Mouse (Mus musculus): ENCODE measurements at regions not wholly inside any gene's neighbourhood (a gene's known extent, or its start where the extent isn't known, plus 50 kb on each side); places are given as distances from the start of the nearest gene placed in this dataset.

- dilution Hi-C loops (cut with MboI; ENCODE audit: extremely low pct_ligation_motif_present, extremely low pct_unique_long_range_greater_than_20kb, low sequenced_read_pairs), result no loop called here
- in situ Hi-C loops (cut with MboI; ENCODE audit: low pct_ligation_motif_present, low pct_unique_long_range_greater_than_20kb, low sequenced_read_pairs), result no loop called here
- no peak overlapping the region for H3K4me2 ChIP-seq (ENCODE audit: insufficient read depth, low read depth, poor library complexity, severe bottlenecking)
Observed at GRCm38 (mm10) chr17:10001071-10001591, 318.5 kb downstream of the Qk start.

GRCm38 (mm10) chr17:9995321-9995720 is 324.3 kb downstream of the Qk start:
- no peak for TF ChIP-seq KAT2A (IDR thresholded peaks at IDR 0.05; ENCODE audit: insufficient replicate concordance, low read length)
- no peak for TF ChIP-seq JUN (IDR thresholded peaks at IDR 0.05; ENCODE audit: insufficient read depth, low read depth, low read length)
- TF ChIP-seq BHLHE40 (IDR thresholded peaks at IDR 0.05; ENCODE audit: low read depth, low read length), result no peak
- TF ChIP-seq PAX5 (IDR thresholded peaks at IDR 0.05; ENCODE audit: low read length), result no peak
- no peak for TF ChIP-seq MAZ (IDR thresholded peaks at IDR 0.05; ENCODE audit: low read depth, low read length)
- no peak for TF ChIP-seq E2F4 (IDR thresholded peaks at IDR 0.05; ENCODE audit: insufficient replicate concordance, low read depth, low read length)
- TF ChIP-seq ZMIZ1 (IDR thresholded peaks at IDR 0.05; ENCODE audit: low read depth, low read length), result no peak
- TF ChIP-seq RAD21 (IDR thresholded peaks at IDR 0.05; ENCODE audit: low read depth, low read length), result no peak
- TF ChIP-seq MYC (IDR thresholded peaks at IDR 0.05; ENCODE audit: low read depth, low read length), result no peak
- TF ChIP-seq IRF4 (IDR thresholded peaks at IDR 0.05; ENCODE audit: low read depth, low read length), result no peak
- TF ChIP-seq USF2 (conservative IDR thresholded peaks at IDR 0.05; ENCODE audit: low read depth, low read length), result no peak
- no peak for TF ChIP-seq USF1 (IDR thresholded peaks at IDR 0.05; ENCODE audit: low read depth, low read length)
- TF ChIP-seq NRF1 (IDR thresholded peaks at IDR 0.05; ENCODE audit: low read depth, low read length), result no peak
- no peak for TF ChIP-seq RCOR1 (conservative IDR thresholded peaks at IDR 0.05; ENCODE audit: low read depth, low read length)
- no peak for TF ChIP-seq JUND (conservative IDR thresholded peaks at IDR 0.05; ENCODE audit: low read depth, low read length)
- TF ChIP-seq GABPA (IDR thresholded peaks at IDR 0.05; ENCODE audit: insufficient replicate concordance, low read depth, low read length), result no peak
- no peak for TF ChIP-seq POLR2A (IDR thresholded peaks at IDR 0.05; ENCODE audit: low read depth, low read length)
- TF ChIP-seq HCFC1 (IDR thresholded peaks at IDR 0.05; ENCODE audit: low read depth, low read length), result no peak
- dilution Hi-C loops (cut with MboI; ENCODE audit: extremely low pct_ligation_motif_present, extremely low pct_unique_long_range_greater_than_20kb, low sequenced_read_pairs) (no loop called here), in situ Hi-C loops (cut with MboI; ENCODE audit: low pct_ligation_motif_present, low pct_unique_long_range_greater_than_20kb, low sequenced_read_pairs) (no loop called here)
- no peak overlapping the region for H3K9ac ChIP-seq (ENCODE audit: insufficient read depth, low read depth)
- no peaks in the 10 kb centered on the region for H3K36me3 ChIP-seq (replicated peaks in 1 of 2; ENCODE audit: control insufficient read depth in 1 of 2, insufficient read depth in 1 of 2, low read length in 1 of 2)
- no peak for DNase-seq (ENCODE audit: extremely low read depth)
- no peak overlapping the region for H3K4me3 ChIP-seq (replicated peaks in 1 of 3; ENCODE audit: low read depth in 2 of 3, low read length in 2 of 3, poor library complexity in 1 of 3)
- H3K27me3 ChIP-seq (replicated peaks), result no peaks in the 10 kb centered on the region
- no peaks in the 10 kb centered on the region for H3K79me2 ChIP-seq (replicated peaks; ENCODE audit: control insufficient read depth, extremely low read depth, insufficient read depth, poor library complexity, severe bottlenecking)
- H3K4me1 ChIP-seq (ENCODE audit: control insufficient read depth in 1 of 2, insufficient read depth in 2 of 2), result 0 out of 4 replicates have a peak, but pooled peaks cover 0 to 3% of the 10 kb centered on the region in 2 experiments
- H3K9me3 ChIP-seq (replicated peaks; ENCODE audit: low read length), result no peaks in the 10 kb centered on the region
- H3K4me2 ChIP-seq (ENCODE audit: insufficient read depth, low read depth, poor library complexity, severe bottlenecking), result no peak overlapping the region
- H3K27ac ChIP-seq (ENCODE audit: insufficient read depth, low read depth), result no peak overlapping the region

More at GRCm38 (mm10) chr17:10001071-10001591, 318.5 kb downstream of the Qk start:
- no peak for TF ChIP-seq KAT2A (IDR thresholded peaks at IDR 0.05; ENCODE audit: insufficient replicate concordance, low read length)
- TF ChIP-seq RCOR1 (conservative IDR thresholded peaks at IDR 0.05; ENCODE audit: low read depth, low read length), result no peak
- TF ChIP-seq UBTF (IDR thresholded peaks at IDR 0.05; ENCODE audit: low read depth, low read length), result no peak
- TF ChIP-seq MAFK (IDR thresholded peaks at IDR 0.05; ENCODE audit: insufficient replicate concordance, low read length), result no peak
- TF ChIP-seq POLR2A (IDR thresholded peaks at IDR 0.05; ENCODE audit: low read depth, low read length), result no peak
- TF ChIP-seq USF1 (IDR thresholded peaks at IDR 0.05; ENCODE audit: low read depth, low read length), result no peak
- TF ChIP-seq USF2 (conservative IDR thresholded peaks at IDR 0.05; ENCODE audit: low read depth, low read length), result no peak
- TF ChIP-seq ETS1 (conservative IDR thresholded peaks at IDR 0.05; ENCODE audit: low read depth, low read length), result no peak
- no peak for TF ChIP-seq NELFE (IDR thresholded peaks at IDR 0.05; ENCODE audit: low read depth, low read length)
- TF ChIP-seq ZNF384 (IDR thresholded peaks at IDR 0.05; ENCODE audit: low read depth, low read length), result no peak
- no peak for TF ChIP-seq POLR2AphosphoS2 (IDR thresholded peaks at IDR 0.05; ENCODE audit: low read depth, low read length)
- Histone ChIP-seq H3K27me3 (replicated peaks) (no peaks in the 10 kb centered on the region), H3K4me3 (replicated peaks in 1 of 3; ENCODE audit: low read depth in 2 of 3, low read length in 2 of 3, poor library complexity in 1 of 3) (no peak overlapping the region), H3K9ac (ENCODE audit: insufficient read depth, low read depth) (no peak overlapping the region), H3K27ac (ENCODE audit: insufficient read depth, low read depth) (no peak overlapping the region), H3K36me3 (replicated peaks in 1 of 2; ENCODE audit: control insufficient read depth in 1 of 2, insufficient read depth in 1 of 2, low read length in 1 of 2) (no peaks in the 10 kb centered on the region), H3K9me3 (replicated peaks; ENCODE audit: low read length) (no peaks in the 10 kb centered on the region), H3K79me2 (replicated peaks; ENCODE audit: control insufficient read depth, extremely low read depth, insufficient read depth, poor library complexity, severe bottlenecking) (no peaks in the 10 kb centered on the region), H3K4me1 (ENCODE audit: control insufficient read depth in 1 of 2, insufficient read depth in 2 of 2) (no peaks in the 10 kb centered on the region)
- no peak for DNase-seq (ENCODE audit: extremely low read depth)
